Mouse (Mus musculus): ENCODE data around the gene Ccdc85b. TPM values are rescaled to one million over a fixed set of nuclear protein-coding genes. Genes with fewer than 3 reads are reported as not detected.

Gene Ccdc85b
- polyA plus RNA-seq, 1 experiment from 2014 or later = 15.6 TPM

GRCm38 (mm10) chr19:5459896-5460295, 2.2 kb upstream of the Ccdc85b start:
- 21% methylated on average over 3 of the region's 3 CpGs for WGBS
- peaks cover 23% of the 10 kb centered on the region for H3K4me1 ChIP-seq (replicated peaks; ENCODE audit: insufficient read depth, low read length)
- TF ChIP-seq CTCF (IDR thresholded peaks at IDR 0.05; ENCODE audit: low read depth) = no peak
- peak overlapping the region; percentile 70 for H3K4me3 ChIP-seq (replicated peaks; ENCODE audit: low read depth, low read length)
- no peak overlapping the region for H3K27ac ChIP-seq
- H3K4me2 ChIP-seq (ENCODE audit: low read length) = peak overlapping the region; percentile 84
- no peaks in the 10 kb centered on the region for H3K27me3 ChIP-seq (ENCODE audit: insufficient read depth, low read length)
- no peak for DNase-seq (ENCODE audit: low spot score)
- peak overlapping the region; percentile 68 for H3K9ac ChIP-seq (ENCODE audit: low read depth, low read length)
- H3K9me3 ChIP-seq (replicated peaks; ENCODE audit: low read length) = no peaks in the 10 kb centered on the region
- ATAC-seq (replicated peaks; ENCODE audit: low FRiP score, low read depth) = no peak
- peaks cover 18% of the 10 kb centered on the region; the same call in 1 of the 2 replicates for H3K36me3 ChIP-seq (ENCODE audit: insufficient read depth, low read length)

GRCm38 (mm10) chr19:5459019-5459418, 1.3 kb upstream of the Ccdc85b start:
- Histone ChIP-seq H3K4me3 (replicated peaks; ENCODE audit: low read depth, low read length) (no peak overlapping the region), H3K27ac (no peak overlapping the region), H3K9me3 (replicated peaks; ENCODE audit: low read length) (no peaks in the 10 kb centered on the region), H3K36me3 (ENCODE audit: insufficient read depth, low read length) (peaks cover 20% of the 10 kb centered on the region; the same call in 1 of the 2 replicates), H3K9ac (ENCODE audit: low read depth, low read length) (no peak overlapping the region), H3K27me3 (ENCODE audit: insufficient read depth, low read length) (no peaks in the 10 kb centered on the region), H3K4me1 (replicated peaks; ENCODE audit: insufficient read depth, low read length) (peaks cover 20% of the 10 kb centered on the region), H3K4me2 (ENCODE audit: low read length) (no peak overlapping the region)
- no peak for ATAC-seq (replicated peaks; ENCODE audit: low FRiP score, low read depth)
- TF ChIP-seq CTCF (IDR thresholded peaks at IDR 0.05; ENCODE audit: low read depth) = no peak
- WGBS = 73% methylated on average over 7 of the region's 7 CpGs
- no peak for DNase-seq (ENCODE audit: low spot score)

- under 1% methylated on average over 70 of the region's 70 CpGs for WGBS
- ATAC-seq (replicated peaks; ENCODE audit: low FRiP score, low read depth) (peak; percentile 86), DNase-seq (ENCODE audit: low spot score) (peak; percentile 98)
- no peaks in the 10 kb centered on the region for H3K27me3 ChIP-seq (ENCODE audit: insufficient read depth, low read length)
- H3K4me1 ChIP-seq (replicated peaks; ENCODE audit: insufficient read depth, low read length) = peaks cover 18% of the 10 kb centered on the region
- peaks cover 7% of the 10 kb centered on the region; the same call in 1 of the 2 replicates for H3K36me3 ChIP-seq (ENCODE audit: insufficient read depth, low read length)
- H3K4me2 ChIP-seq (ENCODE audit: low read length) = peak overlapping the region; percentile 97
- no peaks in the 10 kb centered on the region for H3K9me3 ChIP-seq (replicated peaks; ENCODE audit: low read length)
- peak overlapping the region; percentile 78 for H3K9ac ChIP-seq (ENCODE audit: low read depth, low read length)
- TF ChIP-seq CTCF (IDR thresholded peaks at IDR 0.05; ENCODE audit: low read depth) = peak; percentile 50
- H3K27ac ChIP-seq = peak overlapping the region; percentile 98
- peak overlapping the region; percentile 81 for H3K4me3 ChIP-seq (replicated peaks; ENCODE audit: low read depth, low read length)
These were observed 560 bp downstream of the Ccdc85b start for GRCm38 (mm10) chr19:5456922-5457745.

GRCm38 (mm10) chr19:5456241-5456921, 1.3 kb downstream of the Ccdc85b start:
- DNase-seq (ENCODE audit: low spot score) = peak; percentile 51
- Histone ChIP-seq H3K36me3 (ENCODE audit: insufficient read depth, low read length) (peaks cover 7% of the 10 kb centered on the region; the same call in 1 of the 2 replicates), H3K9ac (ENCODE audit: low read depth, low read length) (peak overlapping the region; percentile 78), H3K4me2 (ENCODE audit: low read length) (peak overlapping the region; percentile 97), H3K27me3 (ENCODE audit: insufficient read depth, low read length) (no peaks in the 10 kb centered on the region), H3K4me1 (replicated peaks; ENCODE audit: insufficient read depth, low read length) (peaks cover 17% of the 10 kb centered on the region), H3K4me3 (replicated peaks; ENCODE audit: low read depth, low read length) (peak overlapping the region; percentile 81), H3K27ac (peak overlapping the region; percentile 98), H3K9me3 (replicated peaks; ENCODE audit: low read length) (no peaks in the 10 kb centered on the region)
- TF ChIP-seq CTCF (IDR thresholded peaks at IDR 0.05; ENCODE audit: low read depth) = no peak
- WGBS = under 1% methylated on average over 26 of the region's 26 CpGs
- no peak for ATAC-seq (replicated peaks; ENCODE audit: low FRiP score, low read depth)

GRCm38 (mm10) chr19:5455568-5455967, 2.1 kb downstream of the Ccdc85b start:
- Histone ChIP-seq H3K27ac (0 out of 2 replicates have a peak overlapping the region, but pooled peaks have one; percentile 3), H3K36me3 (ENCODE audit: insufficient read depth, low read length) (peaks cover 7% of the 10 kb centered on the region; the same call in 1 of the 2 replicates), H3K4me3 (replicated peaks; ENCODE audit: low read depth, low read length) (peak overlapping the region; percentile 81), H3K27me3 (ENCODE audit: insufficient read depth, low read length) (no peaks in the 10 kb centered on the region), H3K4me2 (ENCODE audit: low read length) (peak overlapping the region; percentile 97), H3K9ac (ENCODE audit: low read depth, low read length) (peak overlapping the region; percentile 78), H3K9me3 (replicated peaks; ENCODE audit: low read length) (no peaks in the 10 kb centered on the region), H3K4me1 (replicated peaks; ENCODE audit: insufficient read depth, low read length) (peaks cover 12% of the 10 kb centered on the region)
- no peak for TF ChIP-seq CTCF (IDR thresholded peaks at IDR 0.05; ENCODE audit: low read depth)
- no peak for ATAC-seq (replicated peaks; ENCODE audit: low FRiP score, low read depth)
- DNase-seq (ENCODE audit: low spot score) = no peak
- 54% methylated on average over 8 of the region's 8 CpGs for WGBS

GRCm38 (mm10) chr19:5455037-5455436, 2.7 kb downstream of the Ccdc85b start:
- peak overlapping the region; percentile 81 for H3K4me3 ChIP-seq (replicated peaks; ENCODE audit: low read depth, low read length)
- no peak overlapping the region; the same call in 1 of the 2 replicates for H3K9ac ChIP-seq (ENCODE audit: low read depth, low read length)
- no peak for TF ChIP-seq CTCF (IDR thresholded peaks at IDR 0.05; ENCODE audit: low read depth)
- no peaks in the 10 kb centered on the region for H3K27me3 ChIP-seq (ENCODE audit: insufficient read depth, low read length)
- 62% methylated on average over 12 of the region's 12 CpGs for WGBS
- DNase-seq (ENCODE audit: low spot score) (no peak), ATAC-seq (replicated peaks; ENCODE audit: low FRiP score, low read depth) (no peak)
- H3K36me3 ChIP-seq (ENCODE audit: insufficient read depth, low read length) = peaks cover 7% of the 10 kb centered on the region; the same call in 1 of the 2 replicates
- H3K9me3 ChIP-seq (replicated peaks; ENCODE audit: low read length) = no peaks in the 10 kb centered on the region
- H3K4me2 ChIP-seq (ENCODE audit: low read length) = peak overlapping the region; percentile 97
- H3K27ac ChIP-seq = no peak overlapping the region
- peaks cover 12% of the 10 kb centered on the region for H3K4me1 ChIP-seq (replicated peaks; ENCODE audit: insufficient read depth, low read length)
